Mouse (Mus musculus) MEL (cell line): ENCODE measurements around the gene 4931406P16Rik. TPM values are rescaled to one million over a fixed set of nuclear protein-coding genes. Genes with fewer than 3 reads are reported as not detected.

ENCODE experiments used
- DNase-seq: peaks from one replicate; pipeline ENCODE4 v3.0.0; 2011; ENCODE audit warnings: low read depth, low spot score
- H3K27ac ChIP-seq: 2 replicates; pipeline ENCODE4 v1.5.1; 2012; ENCODE audit warnings: low read depth, mild to moderate bottlenecking, control low read depth, low read length, moderate library complexity; ENCODE audit not compliant: control insufficient read depth
- H3K27me3 ChIP-seq, 2 experiments: fragments of 150-350 bp in 1 of 2; sonication (generic) in 1 of 2; 2 replicates each; pipeline ENCODE4 v1.6.1; 2012; ENCODE audit warnings: low read length in 2 of 2, mild to moderate bottlenecking in 2 of 2, improper control_type of control experiment in 1 of 2, moderate library complexity in 1 of 2; ENCODE audit not compliant: insufficient read depth in 2 of 2, control insufficient read depth in 1 of 2
- H3K36me3 ChIP-seq, 2 experiments: 2 replicates each; pipeline ENCODE4 v1.6.1; 2012 to 2014; ENCODE audit warnings: low read length in 2 of 2, improper control_type of control experiment in 1 of 2, inconsistent platforms in 1 of 2, mild to moderate bottlenecking in 1 of 2; ENCODE audit not compliant: insufficient read depth in 2 of 2, control insufficient read depth in 1 of 2
- H3K4me1 ChIP-seq, 2 experiments: fragments of 150-350 bp in 1 of 2; sonication (generic) in 1 of 2; 2 replicates each; pipeline ENCODE4 v1.6.1; 2012; ENCODE audit warnings: low read length in 2 of 2, improper control_type of control experiment in 1 of 2, mild to moderate bottlenecking in 1 of 2; ENCODE audit not compliant: insufficient read depth in 2 of 2, control insufficient read depth in 1 of 2
- H3K4me3 ChIP-seq, 2 experiments: fragments of 150-350 bp in 1 of 2; sonication (generic) in 1 of 2; 2 replicates each; pipeline ENCODE4 v1.5.1; 2012; ENCODE audit warnings: low read depth in 2 of 2, low read length in 2 of 2, mild to moderate bottlenecking in 2 of 2, moderate library complexity in 2 of 2, control low read depth in 1 of 2, improper control_type of control experiment in 1 of 2; ENCODE audit not compliant: control insufficient read depth in 1 of 2, insufficient read depth in 1 of 2
- H3K79me2 ChIP-seq: 2 replicates; pipeline ENCODE4 v1.6.1; 2012; ENCODE audit warnings: mild to moderate bottlenecking, low read length, moderate library complexity; ENCODE audit not compliant: control insufficient read depth, poor library complexity, insufficient read depth
- H3K9ac ChIP-seq: 2 replicates; pipeline ENCODE4 v1.6.1; 2012; ENCODE audit warnings: low read depth, mild to moderate bottlenecking, control low read depth, low read length, moderate library complexity; ENCODE audit not compliant: control insufficient read depth, poor library complexity, severe bottlenecking
- H3K9me3 ChIP-seq: fragments of 150-350 bp; sonication (generic); replicated peaks from 2 replicates; pipeline ENCODE4 v1.6.1; 2012; ENCODE audit warnings: mild to moderate bottlenecking, low read length, improper control_type of control experiment, moderate library complexity; ENCODE audit not compliant: insufficient read depth
- BHLHE40 ChIP-seq: IDR thresholded peaks from 2 replicates; pipeline ENCODE4 v1.6.1; 2012; ENCODE audit warnings: low read depth, mild to moderate bottlenecking, inconsistent platforms, low read length, improper control_type of control experiment, borderline replicate concordance
- CHD1 ChIP-seq: IDR thresholded peaks from 2 replicates; pipeline ENCODE4 v1.6.1; 2012; ENCODE audit warnings: low read depth, mild to moderate bottlenecking, inconsistent platforms, low read length, improper control_type of control experiment
- CHD2 ChIP-seq: IDR thresholded peaks from 2 replicates; pipeline ENCODE4 v1.6.1; 2011; ENCODE audit warnings: low read length, improper control_type of control experiment
- E2F4 ChIP-seq: IDR thresholded peaks from 2 replicates; pipeline ENCODE4 v1.6.1; 2011; ENCODE audit warnings: low read depth, low read length, improper control_type of control experiment, borderline replicate concordance
- EP300 ChIP-seq, 2 experiments: IDR thresholded peaks; 2 replicates each; pipeline ENCODE4 v1.6.1; 2011; ENCODE audit warnings: improper control_type of control experiment in 2 of 2, low read length in 2 of 2, low read depth in 1 of 2, mild to moderate bottlenecking in 1 of 2
- ETS1 ChIP-seq: IDR thresholded peaks from 2 replicates; pipeline ENCODE4 v1.6.1; 2012; ENCODE audit warnings: low read depth, mild to moderate bottlenecking, inconsistent platforms, low read length, improper control_type of control experiment, moderate library complexity
- GATA1 ChIP-seq: IDR thresholded peaks from 2 replicates; pipeline ENCODE4 v1.6.1; 2011; ENCODE audit warnings: low read depth, low read length, improper control_type of control experiment
- HCFC1 ChIP-seq: IDR thresholded peaks from 2 replicates; pipeline ENCODE4 v1.6.1; 2012; ENCODE audit warnings: low read depth, mild to moderate bottlenecking, inconsistent platforms, low read length, improper control_type of control experiment, moderate library complexity
- JUND ChIP-seq: IDR thresholded peaks from 2 replicates; pipeline ENCODE4 v1.6.1; 2011; ENCODE audit warnings: low read depth, mild to moderate bottlenecking, improper control_type of control experiment, low read length
- KAT2A ChIP-seq: conservative IDR thresholded peaks from 2 replicates; pipeline ENCODE4 v1.6.1; 2012; ENCODE audit warnings: low read depth, low read length, improper control_type of control experiment, inconsistent platforms
- MAZ ChIP-seq: IDR thresholded peaks from 2 replicates; pipeline ENCODE4 v1.6.1; 2012; ENCODE audit warnings: low read depth, mild to moderate bottlenecking, inconsistent platforms, low read length, improper control_type of control experiment
- MEF2A ChIP-seq: IDR thresholded peaks from 2 replicates; pipeline ENCODE4 v1.6.1; 2014; ENCODE audit warnings: low read depth, mild to moderate bottlenecking, inconsistent platforms, low read length, improper control_type of control experiment; ENCODE audit not compliant: poor library complexity, insufficient replicate concordance, severe bottlenecking; ENCODE audit errors: extremely low read depth
- MXI1 ChIP-seq: IDR thresholded peaks from 2 replicates; pipeline ENCODE4 v1.6.1; 2011; ENCODE audit warnings: mild to moderate bottlenecking, low read depth, low read length, improper control_type of control experiment
- NELFE ChIP-seq: IDR thresholded peaks from 2 replicates; pipeline ENCODE4 v1.6.1; 2011; ENCODE audit warnings: low read depth, low read length, improper control_type of control experiment
- NRF1 ChIP-seq: IDR thresholded peaks from 2 replicates; pipeline ENCODE4 v1.6.1; 2014; ENCODE audit warnings: low read depth, mild to moderate bottlenecking, inconsistent platforms, low read length, improper control_type of control experiment, moderate library complexity; ENCODE audit not compliant: poor library complexity, insufficient read depth, severe bottlenecking
- POLR2A ChIP-seq, 2 experiments: IDR thresholded peaks; 2 replicates each; pipeline ENCODE4 v1.6.1; 2011 to 2012; ENCODE audit warnings: low read length in 2 of 2, mild to moderate bottlenecking in 2 of 2, control low read depth in 1 of 2, improper control_type of control experiment in 1 of 2, low read depth in 1 of 2, moderate library complexity in 1 of 2; ENCODE audit not compliant: control insufficient read depth in 1 of 2, insufficient read depth in 1 of 2, poor library complexity in 1 of 2
- POLR2AphosphoS5 ChIP-seq: IDR thresholded peaks from 2 replicates; pipeline ENCODE4 v1.6.1; 2012; ENCODE audit warnings: low read depth, borderline replicate concordance, mild to moderate bottlenecking, inconsistent platforms, low read length, moderate library complexity, mixed read lengths
- SIN3A ChIP-seq: IDR thresholded peaks from 2 replicates; pipeline ENCODE4 v1.6.1; 2012; ENCODE audit warnings: low read length, improper control_type of control experiment, inconsistent platforms
- TAL1 ChIP-seq: IDR thresholded peaks from 2 replicates; pipeline ENCODE4 v1.6.1; 2012; ENCODE audit warnings: mild to moderate bottlenecking, inconsistent platforms, low read length, moderate library complexity, mixed read lengths
- TBP ChIP-seq: IDR thresholded peaks from 2 replicates; pipeline ENCODE4 v1.8.0; 2011; ENCODE audit warnings: low read depth, low read length, improper control_type of control experiment
- UBTF ChIP-seq: IDR thresholded peaks from 2 replicates; pipeline ENCODE4 v1.6.1; 2012; ENCODE audit warnings: low read depth, mild to moderate bottlenecking, inconsistent platforms, low read length, improper control_type of control experiment, moderate library complexity, borderline replicate concordance; ENCODE audit not compliant: insufficient read depth
- USF2 ChIP-seq, 2 experiments: IDR thresholded peaks; 2 replicates each; pipeline ENCODE4 v1.6.1; 2011 to 2012; ENCODE audit warnings: improper control_type of control experiment in 2 of 2, low read length in 2 of 2, borderline replicate concordance in 1 of 2, inconsistent platforms in 1 of 2, low read depth in 1 of 2, mild to moderate bottlenecking in 1 of 2; ENCODE audit not compliant: insufficient read depth in 1 of 2
- ZKSCAN1 ChIP-seq: IDR thresholded peaks from 2 replicates; pipeline ENCODE4 v1.6.1; 2012; ENCODE audit warnings: low read depth, mild to moderate bottlenecking, inconsistent platforms, low read length, improper control_type of control experiment, moderate library complexity
- polyA plus RNA-seq, 2 experiments: library from polyadenylated mRNA; stranded (reverse) in 1 of 2; unstranded in 1 of 2; fragments of >175 nt in 1 of 2; fragments of >200 nt in 1 of 2; gene quantifications; 2 replicates each; pipeline versions ENCODE4 v1.2.1 to v1.2.4; 2012; ENCODE audit warnings: low replicate concordance in 2 of 2, low read depth in 1 of 2; ENCODE audit not compliant: insufficient read length in 2 of 2, insufficient read depth in 1 of 2, missing spikeins in 1 of 2
- total RNA-seq: library from RNA; depleted of rRNA; stranded (reverse); fragments of 300-350 nt; gene quantifications from 2 replicates; pipeline ENCODE4 v1.2.3, GENCODE M21; 2012

The 4931406P16Rik gene
- total and polyA plus RNA-seq, 3 experiments, result 7.8 to 18.0 TPM; not detected in 1

DNA sequence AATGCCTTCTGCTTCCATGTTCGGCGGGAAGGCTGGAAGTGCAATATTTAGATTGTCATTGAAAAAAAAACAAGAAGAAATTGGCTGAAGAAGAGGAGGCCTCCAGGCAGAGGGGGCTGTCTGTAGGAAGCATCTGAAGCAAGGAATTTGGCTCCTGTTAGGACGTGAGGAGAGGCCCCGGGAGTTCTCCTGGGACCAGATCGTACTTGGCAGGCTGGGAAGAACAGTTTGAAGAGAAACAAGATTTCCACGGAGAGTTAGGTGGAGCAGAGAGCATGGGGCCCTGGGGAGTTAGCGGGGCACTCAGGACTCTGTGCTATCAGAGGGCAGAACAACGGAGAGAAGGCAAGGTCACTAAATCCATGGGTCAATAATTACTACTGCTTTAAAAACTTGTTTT is 10.0 kb upstream of the 4931406P16Rik start:
- Histone ChIP-seq H3K27me3 (no peaks in the 10 kb centered on the region; a peak in 1 of 4 replicates), H3K27ac (no peak overlapping the region), H3K4me1 (no peaks in the 10 kb centered on the region), H3K9me3 (no peaks in the 10 kb centered on the region), H3K36me3 (no peaks in the 10 kb centered on the region), H3K79me2 (no peaks in the 10 kb centered on the region), H3K4me3 (no peak overlapping the region), H3K9ac (no peak overlapping the region)
- TF ChIP-seq KAT2A, result no peak
- TF ChIP-seq E2F4, result no peak
- no peak for TF ChIP-seq BHLHE40
- no peak for TF ChIP-seq SIN3A
- no peak for TF ChIP-seq POLR2AphosphoS5
- no peak for TF ChIP-seq ETS1
- TF ChIP-seq POLR2A (IDR thresholded peaks at IDR 0.05; ENCODE audit: control insufficient read depth in 1 of 2, insufficient read depth in 1 of 2, low read depth in 1 of 2, low read length in 2 of 2, poor library complexity in 1 of 2), result no peak
- TF ChIP-seq CHD1, result no peak
- TF ChIP-seq CHD2, result no peak
- no peak for TF ChIP-seq TBP
- no peak for TF ChIP-seq MEF2A
- no peak for TF ChIP-seq MXI1
- no peak for TF ChIP-seq JUND
- no peak for TF ChIP-seq TAL1
- no peak for TF ChIP-seq NELFE
- TF ChIP-seq MAZ, result no peak
- DNase-seq, result no peak

DNA sequence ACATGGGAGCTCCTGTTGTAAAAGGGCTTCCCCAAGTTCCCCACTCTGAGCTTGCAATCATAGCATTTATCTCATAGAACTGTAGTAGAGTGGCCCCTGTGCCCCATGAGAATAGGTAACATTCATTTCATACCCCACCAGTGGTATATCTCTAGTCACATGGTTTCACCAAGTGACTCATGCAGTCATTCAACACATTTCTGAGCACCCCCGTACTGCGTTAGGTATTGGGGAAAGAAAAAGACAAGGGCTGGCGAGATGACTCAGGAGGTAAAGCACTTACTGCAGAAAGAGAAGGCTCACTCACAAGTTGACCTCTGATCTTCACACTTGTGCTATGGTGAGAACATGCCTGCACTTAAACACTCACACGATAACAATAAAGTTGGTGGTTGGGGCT is 8.6 kb upstream of the 4931406P16Rik start:
- no peak overlapping the region for H3K4me3 ChIP-seq
- no peak overlapping the region for H3K9ac ChIP-seq
- H3K9me3 ChIP-seq, result no peaks in the 10 kb centered on the region
- no peaks in the 10 kb centered on the region for H3K4me1 ChIP-seq
- no peaks in the 10 kb centered on the region; a peak in 1 of 4 replicates for H3K27me3 ChIP-seq
- no peaks in the 10 kb centered on the region for H3K36me3 ChIP-seq
- no peak overlapping the region for H3K27ac ChIP-seq
- no peak for DNase-seq
- TF ChIP-seq GATA1, result no peak
- TF ChIP-seq HCFC1, result no peak
- no peak for TF ChIP-seq USF2 (IDR thresholded peaks at IDR 0.05; ENCODE audit: borderline replicate concordance in 1 of 2, insufficient read depth in 1 of 2, low read depth in 1 of 2, low read length in 2 of 2)
- no peak for TF ChIP-seq ZKSCAN1
- no peak for TF ChIP-seq POLR2AphosphoS5
- TF ChIP-seq EP300 (IDR thresholded peaks at IDR 0.05; ENCODE audit: low read depth in 1 of 2, low read length in 2 of 2), result no peak
- no peak for TF ChIP-seq NRF1
- no peak for TF ChIP-seq UBTF
- no peak for TF ChIP-seq KAT2A
- no peaks in the 10 kb centered on the region for H3K79me2 ChIP-seq
